Mouse (Mus musculus) kidney, embryonic 14.5 days (tissue): Measurements from ENCODE around the gene Gnpat. TPM values are rescaled to one million over a fixed set of nuclear protein-coding genes. Genes with fewer than 3 reads are reported as not detected.

ENCODE experiments used
- ATAC-seq: fragments of 200-750 bp; cut with Nextera tagmentation; 2 replicates; pipeline ENCODE4 v1.8.0; 2017; ENCODE audit warnings: moderate number of reproducible peaks, mild to moderate bottlenecking, moderate TSS enrichment, moderate library complexity; ENCODE audit not compliant: low FRiP score, low TSS enrichment
- H3K27ac ChIP-seq: fragments of 300-500 bp; sonication (generic); 2 replicates; pipeline ENCODE4 v1.5.1; 2014; ENCODE audit warnings: low read depth, mild to moderate bottlenecking, low read length, moderate library complexity, mixed read lengths
- H3K27me3 ChIP-seq: fragments of 300-500 bp; sonication (generic); 2 replicates; pipeline ENCODE4 v1.6.1; 2014; ENCODE audit warnings: mild to moderate bottlenecking, low read length; ENCODE audit not compliant: control insufficient read depth, insufficient read depth
- H3K36me3 ChIP-seq: fragments of 300-500 bp; sonication (generic); 2 replicates; pipeline ENCODE4 v1.6.1; 2014; ENCODE audit warnings: low read length, mixed read lengths; ENCODE audit not compliant: control insufficient read depth, insufficient read depth
- H3K4me1 ChIP-seq: fragments of 300-500 bp; sonication (generic); 2 replicates; pipeline ENCODE4 v1.6.1; 2014; ENCODE audit warnings: low read length, mixed read lengths; ENCODE audit not compliant: control insufficient read depth, insufficient read depth
- H3K4me2 ChIP-seq: fragments of 300-500 bp; sonication (generic); replicated peaks from 2 replicates; pipeline ENCODE4 v1.6.1; 2014; ENCODE audit warnings: low read depth, mild to moderate bottlenecking, low read length
- H3K4me3 ChIP-seq: fragments of 300-500 bp; sonication (generic); 2 replicates; pipeline ENCODE4 v1.5.1; 2014; ENCODE audit warnings: mild to moderate bottlenecking, low read length
- H3K9ac ChIP-seq: fragments of 300-500 bp; sonication (generic); 2 replicates; pipeline ENCODE4 v1.6.1; 2014; ENCODE audit warnings: low read depth, mild to moderate bottlenecking, low read length, moderate library complexity
- H3K9me3 ChIP-seq: fragments of 300-500 bp; sonication (generic); 2 replicates; pipeline ENCODE4 v1.6.1; 2016; ENCODE audit warnings: low read length; ENCODE audit not compliant: control insufficient read depth
- WGBS: fragments of 180-500 bp; shearing (Covaris S2); extraction: QIAGEN DNeasy Blood & Tissue Kit; methylation state at CpG from one replicate; pipeline ENCODE4 v1.1.7; 2014; 5-methylcytosine and 5-hydroxymethylcytosine counted together
- polyA plus RNA-seq: library from polyadenylated mRNA; unstranded; fragments of >200 nt; fragmentation: Nextera tagmentation; extraction: Ambion mirVana; gene quantifications from 2 replicates; pipeline ENCODE4 v1.2.1, GENCODE M21; 2014

Gene Gnpat
- polyA plus RNA-seq, 1 experiment from 2014 or later = 122 TPM

DNA sequence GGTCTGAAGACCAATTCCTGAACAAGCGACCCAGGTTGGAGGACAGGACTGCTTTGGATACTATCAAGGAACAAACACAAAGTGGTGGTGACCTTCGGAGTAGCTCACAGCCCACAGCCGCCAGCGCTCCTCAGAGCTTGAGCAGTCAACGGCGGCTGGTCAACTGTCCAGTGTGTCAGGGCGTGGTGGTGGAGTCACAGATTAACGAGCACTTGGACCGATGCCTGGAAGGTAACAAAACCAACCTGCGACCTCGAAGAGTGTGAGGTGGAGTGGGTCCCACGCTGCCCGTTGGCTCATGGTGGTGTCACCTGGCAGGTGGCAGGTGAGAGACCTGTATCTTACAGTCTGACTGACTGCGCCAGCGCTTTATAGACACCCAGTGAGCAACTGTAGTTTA lies 40.4 kb downstream of the Gnpat start:
- Histone ChIP-seq H3K27me3 (no peaks in the 10 kb centered on the region), H3K27ac (no peak overlapping the region), H3K9me3 (no peaks in the 10 kb centered on the region), H3K4me2 (no peak overlapping the region), H3K36me3 (peaks cover 65% of the 10 kb centered on the region), H3K4me3 (no peak overlapping the region), H3K9ac (no peak overlapping the region), H3K4me1 (peaks cover 7% of the 10 kb centered on the region)
- 88% methylated on average over 15 of the region's 15 CpGs for WGBS
- no peak for ATAC-seq

DNA sequence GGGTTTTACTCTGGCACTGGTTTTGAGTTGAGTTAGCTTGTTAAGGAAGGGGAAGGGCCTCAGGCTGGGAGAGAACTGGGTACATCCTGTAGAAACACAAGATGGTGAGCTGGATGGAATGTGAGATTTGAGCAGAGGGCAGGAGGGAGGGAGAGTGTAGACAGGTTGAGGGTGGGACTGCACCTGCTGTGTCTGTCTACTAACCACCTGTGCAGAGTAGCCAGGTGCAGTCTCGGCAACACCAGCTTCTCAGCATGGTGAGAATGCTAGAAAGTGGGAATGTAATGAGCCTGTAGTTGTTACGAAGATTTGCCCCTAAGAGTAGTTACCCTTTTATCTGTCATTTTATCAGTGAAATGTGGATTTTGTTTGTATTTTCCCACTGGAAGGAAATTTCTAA lies 42.6 kb downstream of the Gnpat start:
- Histone ChIP-seq H3K27ac (no peak overlapping the region), H3K9ac (no peak overlapping the region), H3K9me3 (no peaks in the 10 kb centered on the region), H3K4me2 (no peak overlapping the region), H3K27me3 (no peaks in the 10 kb centered on the region), H3K36me3 (peaks cover 79% of the 10 kb centered on the region), H3K4me1 (no peaks in the 10 kb centered on the region), H3K4me3 (no peak overlapping the region)
- 91% methylated on average over 2 of the region's 2 CpGs for WGBS
- no peak for ATAC-seq

- H3K4me2 ChIP-seq = no peak overlapping the region
- H3K9me3 ChIP-seq = no peaks in the 10 kb centered on the region
- H3K4me3 ChIP-seq = no peak overlapping the region
- no peaks in the 10 kb centered on the region for H3K27me3 ChIP-seq
- WGBS = 94% methylated on average over 16 of the region's 16 CpGs
- no peak overlapping the region for H3K27ac ChIP-seq
- no peaks in the 10 kb centered on the region for H3K4me1 ChIP-seq
- H3K36me3 ChIP-seq = peaks cover 83% of the 10 kb centered on the region
- no peak for ATAC-seq
- H3K9ac ChIP-seq = no peak overlapping the region
Measured at GRCm38 (mm10) chr8:124909936-124910335, 47.1 kb downstream of the Gnpat start.

DNA sequence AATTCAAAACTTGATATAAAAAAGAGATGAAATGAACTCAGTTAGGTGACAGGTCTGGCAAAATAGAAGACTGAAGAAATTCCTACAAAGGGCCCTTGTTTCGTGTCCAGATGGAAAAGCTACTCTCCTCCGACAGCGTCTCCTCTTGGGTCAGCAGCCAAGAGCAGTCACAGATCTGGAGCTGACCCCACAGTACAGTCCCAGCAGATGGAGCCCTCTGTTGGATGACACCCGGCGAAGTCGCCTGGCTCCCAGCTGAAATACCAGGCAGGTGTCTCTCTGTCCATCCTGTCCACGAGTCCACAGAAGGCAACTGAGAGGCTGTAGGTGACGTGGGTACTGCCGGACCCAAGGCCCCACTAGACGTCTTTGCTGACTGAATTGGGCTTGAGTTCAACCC lies 47.5 kb downstream of the Gnpat start:
- H3K36me3 ChIP-seq = peaks cover 86% of the 10 kb centered on the region
- no peak overlapping the region for H3K27ac ChIP-seq
- H3K4me2 ChIP-seq = no peak overlapping the region
- WGBS = 85% methylated on average over 10 of the region's 10 CpGs
- H3K27me3 ChIP-seq = no peaks in the 10 kb centered on the region
- no peak overlapping the region for H3K4me3 ChIP-seq
- H3K4me1 ChIP-seq = no peaks in the 10 kb centered on the region
- no peaks in the 10 kb centered on the region for H3K9me3 ChIP-seq
- no peak for ATAC-seq
- H3K9ac ChIP-seq = no peak overlapping the region

GRCm38 (mm10) chr8:124911938-124912872 lies 49.4 kb downstream of the Gnpat start:
- Histone ChIP-seq H3K27me3 (no peaks in the 10 kb centered on the region), H3K9ac (no peak overlapping the region), H3K27ac (no peak overlapping the region), H3K36me3 (peaks cover 73% of the 10 kb centered on the region), H3K4me2 (no peak overlapping the region), H3K4me1 (0 out of 2 replicates have a peak, but pooled peaks cover 5% of the 10 kb centered on the region), H3K4me3 (no peak overlapping the region), H3K9me3 (no peaks in the 10 kb centered on the region)
- no peak for ATAC-seq
- 72% methylated on average over 17 of the region's 17 CpGs for WGBS

- H3K27ac ChIP-seq = no peak overlapping the region
- H3K36me3 ChIP-seq = peaks cover 55% of the 10 kb centered on the region
- WGBS = 95% methylated on average over 5 of the region's 5 CpGs
- no peak overlapping the region for H3K9ac ChIP-seq
- no peak overlapping the region for H3K4me2 ChIP-seq
- no peaks in the 10 kb centered on the region for H3K27me3 ChIP-seq
- no peak for ATAC-seq
- H3K4me1 ChIP-seq = 0 out of 2 replicates have a peak, but pooled peaks cover 5% of the 10 kb centered on the region
- H3K4me3 ChIP-seq = no peak overlapping the region
- H3K9me3 ChIP-seq = no peaks in the 10 kb centered on the region
Measured at GRCm38 (mm10) chr8:124914061-124914460, 51.2 kb downstream of the Gnpat start.

DNA sequence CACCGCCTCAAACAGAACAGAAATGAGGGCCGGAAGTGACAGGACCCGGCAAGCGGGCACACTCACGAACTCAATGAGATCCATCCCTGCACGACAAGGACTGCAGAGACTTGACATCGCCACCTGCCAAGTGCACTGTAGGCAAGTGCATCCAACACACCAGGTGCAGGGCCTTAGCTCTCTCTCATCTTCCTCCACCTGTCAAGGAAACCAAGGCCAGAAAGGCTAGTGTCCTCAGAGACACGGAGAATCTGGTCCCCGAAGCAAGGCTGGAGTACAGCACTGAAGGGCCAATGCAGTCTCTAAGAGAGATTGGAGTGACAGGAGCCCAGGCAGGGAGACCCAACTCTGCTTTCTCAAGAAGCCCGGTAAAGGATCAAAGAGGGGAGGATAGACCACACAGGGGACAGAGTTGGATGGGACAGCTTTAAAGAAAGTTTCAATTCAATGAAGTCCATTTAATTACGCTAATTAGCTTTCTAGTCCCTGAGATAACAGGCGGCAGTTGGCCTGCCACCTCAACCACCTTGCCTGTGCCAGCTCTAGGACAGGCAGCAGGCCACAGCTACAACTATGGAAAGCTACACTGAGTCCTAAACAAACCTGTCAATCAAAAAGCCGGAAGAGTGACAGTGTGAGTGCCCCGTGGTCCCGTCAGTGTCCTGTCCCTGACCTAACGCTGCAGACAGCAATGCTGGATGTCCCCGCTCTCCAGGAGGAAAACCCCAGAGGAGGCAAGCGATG lies 55.1 kb downstream of the Gnpat start:
- 0 out of 2 replicates have a peak, but pooled peaks cover 5% of the 10 kb centered on the region for H3K4me1 ChIP-seq
- no peak overlapping the region for H3K27ac ChIP-seq
- H3K9ac ChIP-seq = no peak overlapping the region
- no peaks in the 10 kb centered on the region for H3K27me3 ChIP-seq
- no peak overlapping the region for H3K4me3 ChIP-seq
- H3K9me3 ChIP-seq = no peaks in the 10 kb centered on the region
- H3K36me3 ChIP-seq = peaks cover 29% of the 10 kb centered on the region
- H3K4me2 ChIP-seq = no peak overlapping the region
- WGBS = 80% methylated on average over 18 of the region's 18 CpGs
- no peak for ATAC-seq

DNA sequence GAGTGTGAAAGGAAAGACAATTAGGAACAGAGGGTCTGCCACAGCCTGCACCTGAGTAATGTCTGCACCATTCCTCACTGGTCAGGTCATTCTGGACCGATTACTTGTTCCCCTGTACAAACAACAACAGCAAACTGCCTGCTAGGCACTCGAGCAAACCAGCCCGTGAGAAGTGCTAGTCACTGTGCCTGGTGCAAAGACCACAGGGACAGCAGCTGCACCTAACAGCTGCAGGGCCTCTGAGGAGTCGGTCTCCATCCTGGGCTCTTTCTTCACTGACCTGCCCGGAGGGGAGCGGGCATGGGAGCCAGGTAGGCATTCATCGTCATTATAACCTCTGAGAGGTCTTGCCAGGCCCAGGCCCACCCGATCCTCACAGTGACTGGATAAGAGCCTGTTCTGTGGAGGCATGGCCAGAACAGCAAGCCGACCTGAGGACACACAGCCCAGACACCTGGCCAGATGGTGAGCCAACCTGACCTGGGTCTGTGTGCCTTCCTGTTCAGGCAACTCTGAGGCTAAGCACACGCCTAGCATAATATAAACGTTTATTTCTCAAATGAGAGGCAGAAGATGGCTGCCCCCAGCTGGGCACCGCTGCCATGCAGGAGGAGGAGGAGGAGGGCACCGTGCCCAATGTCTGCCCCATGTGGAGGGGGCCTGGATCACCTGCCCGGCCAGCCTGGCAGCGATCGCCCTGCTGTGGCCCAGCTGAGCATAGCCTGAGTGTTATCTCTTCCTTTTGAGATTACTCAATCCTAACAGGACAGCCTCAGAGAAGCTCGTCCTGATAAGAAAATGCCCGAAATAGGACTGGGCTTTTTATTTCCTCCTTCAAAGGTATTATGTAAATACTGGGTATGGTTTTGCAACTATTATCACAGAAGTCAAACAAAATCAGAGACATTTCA lies 58.8 kb downstream of the Gnpat start:
- H3K4me2 ChIP-seq = no peak overlapping the region
- H3K9ac ChIP-seq = no peak overlapping the region
- H3K27ac ChIP-seq = no peak overlapping the region
- H3K4me1 ChIP-seq = no peaks in the 10 kb centered on the region
- H3K36me3 ChIP-seq = no peaks in the 10 kb centered on the region
- H3K27me3 ChIP-seq = no peaks in the 10 kb centered on the region
- H3K9me3 ChIP-seq = no peaks in the 10 kb centered on the region
- no peak for ATAC-seq
- no peak overlapping the region for H3K4me3 ChIP-seq
- WGBS = 87% methylated on average over 18 of the region's 18 CpGs
